Mouse (Mus musculus): ENCODE data around the gene Gja10. TPM values are rescaled to one million over a fixed set of nuclear protein-coding genes. Genes with fewer than 3 reads are reported as not detected.

The Gja10 gene
- polyA plus RNA-seq (2014; fragmentation: Nextera tagmentation; extraction: Ambion mirVana): not detected in 2 replicates

DNA sequence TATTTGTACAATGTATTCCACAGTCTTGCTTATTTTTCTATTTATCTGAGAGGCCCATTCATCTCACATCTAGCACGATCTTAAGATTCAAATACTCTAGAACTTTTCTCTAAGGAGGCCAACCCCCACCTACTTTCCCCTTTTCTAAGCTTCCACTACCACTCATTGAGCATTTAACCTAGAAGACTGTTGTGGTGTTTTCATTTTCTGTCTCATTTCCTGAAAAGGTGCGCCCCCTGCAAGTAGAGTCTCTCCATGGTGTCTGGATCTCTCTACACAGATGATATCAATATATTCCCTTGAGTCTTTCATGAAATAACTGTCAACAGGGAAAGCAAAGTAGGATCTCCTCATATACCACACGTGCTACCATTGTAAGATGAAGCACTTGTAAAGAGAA, at the start of gene Gja10:
Gene Gja10 (minus strand): TSS at position 101 of the 400 bp plus-strand sequence.
- Histone ChIP-seq H3K27me3 (ENCODE audit: control insufficient read depth, insufficient read depth, low read length) (no peaks in the 10 kb centered on the region), H3K9me3 (ENCODE audit: control insufficient read depth, low read depth, low read length) (no peaks in the 10 kb centered on the region), H3K36me3 (ENCODE audit: control insufficient read depth, insufficient read depth, low read length) (no peaks in the 10 kb centered on the region), H3K4me1 (ENCODE audit: control insufficient read depth, insufficient read depth, low read length) (no peaks in the 10 kb centered on the region), H3K27ac (ENCODE audit: low read length) (no peak within 1 kb of the TSS), H3K9ac (replicated peaks; ENCODE audit: low read depth, low read length) (no peak within 1 kb of the TSS), H3K4me2 (replicated peaks; ENCODE audit: low read depth, low read length) (no peak within 1 kb of the TSS), H3K4me3 (ENCODE audit: low read depth, low read length) (no peak within 1 kb of the TSS)
- 62% methylated on average over 3 of the region's 3 CpGs for WGBS
- ATAC-seq (ENCODE audit: insufficient number of reproducible peaks, insufficient read depth, low FRiP score, low read depth): no peak

DNA sequence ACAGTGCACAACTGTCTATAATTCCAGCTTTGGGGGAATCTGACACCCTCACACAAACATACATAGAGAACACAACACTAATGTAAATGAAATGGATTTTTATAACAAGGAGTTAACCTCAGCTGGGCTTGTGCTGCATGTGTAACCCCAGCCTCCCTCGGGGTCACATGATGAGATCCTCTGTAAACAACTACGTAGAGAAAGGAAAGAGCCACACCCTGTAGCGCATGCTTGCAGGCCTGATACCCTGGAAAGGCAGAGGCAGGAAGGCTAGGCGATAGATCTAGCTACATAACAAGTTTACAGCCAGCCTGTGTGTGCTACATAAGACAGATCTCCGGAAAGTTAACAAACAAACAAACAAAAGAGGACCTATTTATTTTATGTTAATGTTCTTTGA, 49.1 kb upstream of the Gja10 start:
- Histone ChIP-seq H3K36me3 (ENCODE audit: control insufficient read depth, insufficient read depth, low read length) (peaks cover 25% of the 10 kb centered on the region), H3K27me3 (ENCODE audit: control insufficient read depth, insufficient read depth, low read length) (no peaks in the 10 kb centered on the region), H3K27ac (ENCODE audit: low read length) (no peak overlapping the region), H3K9ac (replicated peaks; ENCODE audit: low read depth, low read length) (no peak overlapping the region), H3K4me1 (ENCODE audit: control insufficient read depth, insufficient read depth, low read length) (no peaks in the 10 kb centered on the region), H3K4me2 (replicated peaks; ENCODE audit: low read depth, low read length) (no peak overlapping the region), H3K4me3 (ENCODE audit: low read depth, low read length) (no peak overlapping the region), H3K9me3 (ENCODE audit: control insufficient read depth, low read depth, low read length) (no peaks in the 10 kb centered on the region)
- no peak for ATAC-seq (ENCODE audit: insufficient number of reproducible peaks, insufficient read depth, low FRiP score, low read depth)
- WGBS: 57% methylated on average over 5 of the region's 5 CpGs

DNA sequence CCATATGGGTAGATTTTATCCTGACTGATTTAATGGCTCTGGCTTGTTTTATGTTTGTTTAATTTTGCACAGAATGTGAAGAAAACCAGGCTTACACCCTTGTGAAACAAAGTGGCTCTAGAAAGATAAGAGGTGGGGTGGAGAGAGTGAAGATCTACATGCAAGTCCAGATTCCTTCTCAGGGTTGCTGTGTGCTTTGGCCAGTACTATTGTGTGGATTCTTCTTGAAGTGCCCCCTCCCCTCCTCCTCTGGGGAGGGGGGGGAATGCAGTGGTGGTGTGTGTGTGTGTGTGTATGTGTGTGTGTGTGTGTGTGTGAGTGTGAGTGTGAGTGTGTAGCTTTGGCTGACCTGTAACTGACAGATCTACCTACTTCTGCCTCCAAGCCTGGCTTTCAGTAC, 19.1 kb upstream of the Gja10 start:
- H3K27me3 ChIP-seq (ENCODE audit: control insufficient read depth, insufficient read depth, low read length): no peaks in the 10 kb centered on the region
- no peak overlapping the region for H3K27ac ChIP-seq (ENCODE audit: low read length)
- no peak overlapping the region for H3K4me3 ChIP-seq (ENCODE audit: low read depth, low read length)
- no peak overlapping the region for H3K9ac ChIP-seq (replicated peaks; ENCODE audit: low read depth, low read length)
- H3K4me2 ChIP-seq (replicated peaks; ENCODE audit: low read depth, low read length): no peak overlapping the region
- H3K36me3 ChIP-seq (ENCODE audit: control insufficient read depth, insufficient read depth, low read length): peaks cover 4% of the 10 kb centered on the region; the same call in 1 of the 2 replicates
- peaks cover 7% of the 10 kb centered on the region; the same call in 1 of the 2 replicates for H3K4me1 ChIP-seq (ENCODE audit: control insufficient read depth, insufficient read depth, low read length)
- no peaks in the 10 kb centered on the region for H3K9me3 ChIP-seq (ENCODE audit: control insufficient read depth, low read depth, low read length)
- no peak for ATAC-seq (ENCODE audit: insufficient number of reproducible peaks, insufficient read depth, low FRiP score, low read depth)

DNA sequence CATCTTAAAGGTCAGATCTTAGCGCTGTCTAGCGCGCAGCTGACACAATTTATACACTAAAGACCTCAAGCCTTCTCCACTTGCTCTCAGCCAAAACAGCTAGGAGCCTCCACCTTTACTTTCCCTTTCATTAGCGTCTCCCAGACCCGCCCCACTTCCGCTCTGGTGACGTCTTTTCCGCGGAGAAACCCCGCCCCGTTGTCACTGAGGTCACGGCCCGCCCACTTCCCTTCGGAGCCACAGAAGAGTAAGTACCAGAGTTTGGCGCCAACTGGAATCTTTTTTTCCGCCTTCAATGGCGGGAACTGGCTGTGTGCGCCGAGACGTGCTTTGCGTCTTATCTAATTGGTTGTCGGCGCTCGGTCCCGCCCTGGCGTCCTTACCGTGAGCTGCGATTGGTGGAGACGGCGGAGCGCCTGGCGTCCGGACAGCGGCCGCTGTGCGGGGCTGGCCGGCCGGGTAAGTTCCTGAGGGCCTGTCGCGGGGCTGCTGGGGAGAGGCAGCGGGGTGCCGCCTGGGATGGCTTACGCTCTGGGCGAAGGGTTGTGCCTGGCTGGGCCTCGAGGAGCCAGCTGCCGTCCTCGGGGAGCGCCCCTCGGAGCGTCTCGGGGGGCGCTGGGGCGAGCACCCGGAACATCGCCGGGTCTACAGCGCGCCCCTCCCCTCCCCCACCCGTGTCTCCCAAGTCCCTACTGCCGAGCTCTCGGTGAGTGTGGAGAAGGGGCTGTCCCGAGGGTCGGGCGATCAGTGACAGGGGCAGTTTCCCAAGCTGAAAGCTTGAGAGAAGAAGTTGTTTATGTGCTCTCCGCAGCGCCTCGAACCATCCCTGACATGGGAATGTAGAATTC, 12.7 kb upstream of the Gja10 start, which contains the start of gene Casp8ap2:
Gene Casp8ap2 (plus strand): TSS at position 418 of the 848 bp plus-strand sequence.
- peak within 1 kb of the TSS; percentile 81 for H3K27ac ChIP-seq (ENCODE audit: low read length)
- no peaks in the 10 kb centered on the region for H3K9me3 ChIP-seq (ENCODE audit: control insufficient read depth, low read depth, low read length)
- H3K27me3 ChIP-seq (ENCODE audit: control insufficient read depth, insufficient read depth, low read length): no peaks in the 10 kb centered on the region
- under 1% methylated on average over 66 of the region's 67 CpGs for WGBS
- peak; percentile 99 for ATAC-seq (ENCODE audit: insufficient number of reproducible peaks, insufficient read depth, low FRiP score, low read depth)
- peak within 1 kb of the TSS; percentile 75 for H3K4me2 ChIP-seq (replicated peaks; ENCODE audit: low read depth, low read length)
- peaks cover 7% of the 10 kb centered on the region; the same call in 1 of the 2 replicates for H3K4me1 ChIP-seq (ENCODE audit: control insufficient read depth, insufficient read depth, low read length)
- H3K36me3 ChIP-seq (ENCODE audit: control insufficient read depth, insufficient read depth, low read length): no peaks in the 10 kb centered on the region
- peak within 1 kb of the TSS; percentile 74 for H3K9ac ChIP-seq (replicated peaks; ENCODE audit: low read depth, low read length)
- H3K4me3 ChIP-seq (ENCODE audit: low read depth, low read length): peak within 1 kb of the TSS; percentile 85

DNA sequence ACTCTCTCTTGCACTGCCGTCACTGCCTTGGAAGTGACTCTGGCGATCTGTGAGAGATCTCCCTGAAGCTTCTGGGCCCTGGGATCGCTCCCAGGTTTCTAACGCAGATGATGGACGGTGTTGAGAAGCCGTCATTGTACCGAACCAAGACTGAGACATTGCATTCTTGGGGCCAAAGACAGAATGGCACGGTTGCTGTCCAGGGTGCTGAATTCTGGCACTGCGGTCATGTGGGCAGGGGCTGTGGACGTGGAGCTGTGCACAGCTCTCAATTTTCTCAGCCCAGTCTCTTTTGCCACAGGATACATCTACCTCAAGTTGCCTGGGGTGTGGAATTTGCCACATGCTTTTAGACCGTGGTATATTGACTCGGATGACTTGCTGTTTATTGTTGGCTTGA, 1.4 kb downstream of the Gja10 start:
- H3K36me3 ChIP-seq (ENCODE audit: control insufficient read depth, insufficient read depth, low read length): no peaks in the 10 kb centered on the region
- no peak for ATAC-seq (ENCODE audit: insufficient number of reproducible peaks, insufficient read depth, low FRiP score, low read depth)
- no peaks in the 10 kb centered on the region for H3K4me1 ChIP-seq (ENCODE audit: control insufficient read depth, insufficient read depth, low read length)
- no peak overlapping the region for H3K27ac ChIP-seq (ENCODE audit: low read length)
- no peaks in the 10 kb centered on the region for H3K27me3 ChIP-seq (ENCODE audit: control insufficient read depth, insufficient read depth, low read length)
- 21% methylated on average over 12 of the region's 12 CpGs for WGBS
- no peak overlapping the region for H3K4me2 ChIP-seq (replicated peaks; ENCODE audit: low read depth, low read length)
- no peak overlapping the region for H3K4me3 ChIP-seq (ENCODE audit: low read depth, low read length)
- H3K9ac ChIP-seq (replicated peaks; ENCODE audit: low read depth, low read length): no peak overlapping the region
- H3K9me3 ChIP-seq (ENCODE audit: control insufficient read depth, low read depth, low read length): no peaks in the 10 kb centered on the region

DNA sequence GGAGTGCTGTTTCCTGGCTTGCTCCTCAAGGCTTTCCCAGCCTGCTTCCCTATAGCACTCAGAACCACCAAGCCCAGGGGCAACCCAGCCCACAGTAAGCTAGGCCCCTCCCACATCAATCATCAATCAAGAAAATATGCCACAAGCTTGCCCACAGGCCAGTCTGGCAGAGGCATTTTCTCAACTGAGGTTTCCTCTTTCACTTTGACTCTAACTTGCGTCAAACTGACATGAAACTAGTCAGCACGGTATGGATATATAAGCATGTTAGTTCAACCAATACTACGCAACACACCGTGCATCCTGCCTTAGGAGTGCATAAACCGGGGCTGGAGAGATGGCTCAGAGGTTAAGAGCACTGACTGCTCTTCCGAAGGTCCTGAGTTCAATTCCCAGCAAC, 14.3 kb downstream of the Gja10 start:
- Histone ChIP-seq H3K9ac (replicated peaks; ENCODE audit: low read depth, low read length) (no peak overlapping the region), H3K9me3 (ENCODE audit: control insufficient read depth, low read depth, low read length) (no peaks in the 10 kb centered on the region), H3K27me3 (ENCODE audit: control insufficient read depth, insufficient read depth, low read length) (no peaks in the 10 kb centered on the region), H3K4me1 (ENCODE audit: control insufficient read depth, insufficient read depth, low read length) (no peaks in the 10 kb centered on the region), H3K27ac (ENCODE audit: low read length) (no peak overlapping the region), H3K4me2 (replicated peaks; ENCODE audit: low read depth, low read length) (no peak overlapping the region), H3K36me3 (ENCODE audit: control insufficient read depth, insufficient read depth, low read length) (no peaks in the 10 kb centered on the region), H3K4me3 (ENCODE audit: low read depth, low read length) (no peak overlapping the region)
- ATAC-seq (ENCODE audit: insufficient number of reproducible peaks, insufficient read depth, low FRiP score, low read depth): no peak
- 84% methylated on average over 6 of the region's 6 CpGs for WGBS

DNA sequence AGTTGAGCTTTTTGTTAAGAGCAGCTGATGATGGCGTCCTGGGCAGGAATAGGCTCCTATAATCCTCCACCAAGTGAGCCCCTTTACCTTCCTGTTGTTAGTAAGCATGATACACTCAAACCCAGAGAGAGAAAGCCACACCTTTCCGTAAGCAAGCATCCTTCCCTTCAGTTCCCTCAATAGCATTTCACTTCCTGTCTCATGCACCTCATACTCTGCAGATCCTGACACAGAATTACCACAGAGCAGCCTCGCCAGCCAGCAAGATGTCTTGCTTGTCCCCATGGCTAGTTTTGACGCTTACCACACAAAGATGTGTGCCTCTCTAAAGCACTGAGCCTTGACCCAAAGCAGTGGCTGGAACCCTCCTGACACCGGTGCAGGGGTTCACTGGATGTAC, 15.0 kb downstream of the Gja10 start:
- Histone ChIP-seq H3K4me2 (replicated peaks; ENCODE audit: low read depth, low read length) (no peak overlapping the region), H3K4me3 (ENCODE audit: low read depth, low read length) (no peak overlapping the region), H3K9ac (replicated peaks; ENCODE audit: low read depth, low read length) (no peak overlapping the region), H3K4me1 (ENCODE audit: control insufficient read depth, insufficient read depth, low read length) (no peaks in the 10 kb centered on the region), H3K27ac (ENCODE audit: low read length) (no peak overlapping the region), H3K9me3 (ENCODE audit: control insufficient read depth, low read depth, low read length) (no peaks in the 10 kb centered on the region), H3K36me3 (ENCODE audit: control insufficient read depth, insufficient read depth, low read length) (no peaks in the 10 kb centered on the region), H3K27me3 (ENCODE audit: control insufficient read depth, insufficient read depth, low read length) (no peaks in the 10 kb centered on the region)
- no peak for ATAC-seq (ENCODE audit: insufficient number of reproducible peaks, insufficient read depth, low FRiP score, low read depth)
- 87% methylated on average over 5 of the region's 5 CpGs for WGBS

DNA sequence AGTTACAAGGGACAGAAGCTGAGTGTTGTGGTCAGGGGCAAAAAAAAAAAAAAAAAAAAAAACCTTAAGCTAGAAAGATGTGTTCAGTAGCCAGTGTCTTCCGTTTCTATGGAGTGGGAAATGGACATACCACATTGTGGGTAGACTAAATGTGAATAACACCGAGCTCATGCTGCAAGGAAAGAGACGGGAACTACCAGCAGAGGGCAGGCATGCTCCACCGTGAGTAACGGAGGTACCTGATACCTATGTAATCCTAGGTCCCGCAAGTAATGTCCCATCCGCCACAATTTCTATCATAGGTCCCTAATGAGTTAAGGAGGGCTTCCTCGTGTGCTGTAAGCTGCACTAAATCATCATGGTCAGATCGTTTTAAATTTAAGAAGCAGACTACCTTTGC, 16.0 kb downstream of the Gja10 start:
- Histone ChIP-seq H3K4me2 (replicated peaks; ENCODE audit: low read depth, low read length) (no peak overlapping the region), H3K4me3 (ENCODE audit: low read depth, low read length) (no peak overlapping the region), H3K9ac (replicated peaks; ENCODE audit: low read depth, low read length) (no peak overlapping the region), H3K4me1 (ENCODE audit: control insufficient read depth, insufficient read depth, low read length) (no peaks in the 10 kb centered on the region), H3K36me3 (ENCODE audit: control insufficient read depth, insufficient read depth, low read length) (no peaks in the 10 kb centered on the region), H3K9me3 (ENCODE audit: control insufficient read depth, low read depth, low read length) (no peaks in the 10 kb centered on the region), H3K27me3 (ENCODE audit: control insufficient read depth, insufficient read depth, low read length) (no peaks in the 10 kb centered on the region), H3K27ac (ENCODE audit: low read length) (no peak overlapping the region)
- 20% methylated on average over 9 of the region's 9 CpGs for WGBS
- ATAC-seq (ENCODE audit: insufficient number of reproducible peaks, insufficient read depth, low FRiP score, low read depth): no peak

Measured in stomach, embryonic 14.5 days (tissue).